Mouse (Mus musculus): ENCODE data around the gene Pik3ap1. TPM values are rescaled to one million over a fixed set of nuclear protein-coding genes. Genes with fewer than 3 reads are reported as not detected.

Pik3ap1 gene
- polyA plus RNA-seq, 1 experiment from 2014 or later, result 0.65 TPM

DNA sequence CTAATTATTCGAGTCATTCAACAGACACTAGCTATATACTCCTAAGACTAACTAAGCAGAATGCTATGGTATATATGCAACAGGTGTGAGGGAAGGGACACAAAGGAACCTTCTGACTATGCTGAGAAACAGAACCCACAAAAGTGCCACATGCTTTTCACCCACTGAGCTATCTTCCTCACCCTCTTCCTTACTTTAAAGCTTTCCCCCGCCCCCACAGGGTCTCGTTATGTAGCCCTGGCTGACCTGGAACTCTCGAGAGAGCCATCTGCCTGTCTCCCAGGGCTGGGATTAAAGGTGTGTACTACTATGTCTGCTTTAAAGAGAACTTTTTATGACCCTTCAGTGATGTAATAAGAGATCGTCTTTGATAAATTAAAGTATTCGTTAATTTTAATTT, 125.6 kb downstream of the Pik3ap1 start:
- 65% methylated on average over 6 of the region's 6 CpGs for whole genome bisulfite sequencing

DNA sequence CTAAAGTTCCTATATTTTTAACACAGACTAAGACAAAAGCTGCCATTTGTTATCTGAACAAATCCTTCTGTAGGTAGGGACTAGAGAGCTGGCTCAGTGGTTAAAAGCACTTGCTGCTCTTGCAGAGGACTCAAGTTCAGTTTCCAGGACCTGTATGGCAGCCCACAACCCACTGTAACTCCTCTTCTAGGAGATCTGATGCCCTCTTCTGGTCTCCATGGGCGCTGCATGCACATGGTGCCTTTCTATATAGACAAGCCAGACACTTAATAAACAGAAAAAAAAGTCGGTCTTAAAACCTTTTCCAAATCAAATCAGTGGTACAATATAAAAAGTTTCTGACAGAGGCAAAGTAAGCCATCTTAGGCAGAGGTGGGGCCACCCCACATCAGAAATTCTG, 126.2 kb downstream of the Pik3ap1 start:
- H3K36me3 ChIP-seq (ENCODE audit: control insufficient read depth, insufficient read depth, low read length), result no peaks in the 10 kb centered on the region
- H3K4me3 ChIP-seq (ENCODE audit: low read depth, low read length), result no peak overlapping the region
- H3K9me3 ChIP-seq (ENCODE audit: control insufficient read depth, low read length), result no peaks in the 10 kb centered on the region
- 40% methylated on average over 2 of the region's 2 CpGs for WGBS
- no peak overlapping the region for H3K27ac ChIP-seq (replicated peaks; ENCODE audit: low read depth, low read length)
- no peaks in the 10 kb centered on the region for H3K4me1 ChIP-seq (ENCODE audit: control insufficient read depth, insufficient read depth, low read length)
- no peak overlapping the region for H3K4me2 ChIP-seq (ENCODE audit: low read depth, severe bottlenecking)
- DNase-seq (ENCODE audit: low spot score) (peak; percentile 66), ATAC-seq (ENCODE audit: insufficient number of reproducible peaks, low FRiP score, low TSS enrichment, low read depth) (no peak)
- H3K27me3 ChIP-seq (ENCODE audit: control insufficient read depth, insufficient read depth, low read length), result no peaks in the 10 kb centered on the region
- no peak overlapping the region for H3K9ac ChIP-seq (ENCODE audit: low read length)

More for the DNA sequence above, 125.6 kb downstream of the Pik3ap1 start:
- H3K4me3 ChIP-seq (ENCODE audit: low read depth, low read length), result no peak overlapping the region
- H3K9ac ChIP-seq (ENCODE audit: low read length), result no peak overlapping the region
- DNase-seq (ENCODE audit: low spot score) (no peak), ATAC-seq (ENCODE audit: insufficient number of reproducible peaks, low FRiP score, low TSS enrichment, low read depth) (no peak)
- no peaks in the 10 kb centered on the region for H3K36me3 ChIP-seq (ENCODE audit: control insufficient read depth, insufficient read depth, low read length)
- no peak overlapping the region for H3K27ac ChIP-seq (replicated peaks; ENCODE audit: low read depth, low read length)
- H3K4me2 ChIP-seq (ENCODE audit: low read depth, severe bottlenecking), result no peak overlapping the region
- H3K27me3 ChIP-seq (ENCODE audit: control insufficient read depth, insufficient read depth, low read length), result no peaks in the 10 kb centered on the region
- H3K4me1 ChIP-seq (ENCODE audit: control insufficient read depth, insufficient read depth, low read length), result no peaks in the 10 kb centered on the region
- no peaks in the 10 kb centered on the region for H3K9me3 ChIP-seq (ENCODE audit: control insufficient read depth, low read length)

GRCm38 (mm10) chr19:41254584-41254983, 130.3 kb downstream of the Pik3ap1 start:
- DNase-seq (ENCODE audit: low spot score) (no peak), ATAC-seq (ENCODE audit: insufficient number of reproducible peaks, low FRiP score, low TSS enrichment, low read depth) (no peak)
- Histone ChIP-seq H3K36me3 (ENCODE audit: control insufficient read depth, insufficient read depth, low read length) (no peaks in the 10 kb centered on the region), H3K4me2 (ENCODE audit: low read depth, severe bottlenecking) (no peak overlapping the region), H3K27me3 (ENCODE audit: control insufficient read depth, insufficient read depth, low read length) (no peaks in the 10 kb centered on the region), H3K9me3 (ENCODE audit: control insufficient read depth, low read length) (no peaks in the 10 kb centered on the region), H3K4me1 (ENCODE audit: control insufficient read depth, insufficient read depth, low read length) (no peaks in the 10 kb centered on the region), H3K27ac (replicated peaks; ENCODE audit: low read depth, low read length) (no peak overlapping the region), H3K9ac (ENCODE audit: low read length) (no peak overlapping the region), H3K4me3 (ENCODE audit: low read depth, low read length) (no peak overlapping the region)
- 89% methylated on average over 5 of the region's 5 CpGs for WGBS

- H3K9ac ChIP-seq (ENCODE audit: low read length), result no peak overlapping the region
- no peaks in the 10 kb centered on the region for H3K4me1 ChIP-seq (ENCODE audit: control insufficient read depth, insufficient read depth, low read length)
- 77% methylated on average over 4 of the region's 4 CpGs for WGBS
- ATAC-seq (ENCODE audit: insufficient number of reproducible peaks, low FRiP score, low TSS enrichment, low read depth), result no peak
- H3K36me3 ChIP-seq (ENCODE audit: control insufficient read depth, insufficient read depth, low read length), result no peaks in the 10 kb centered on the region
- H3K4me2 ChIP-seq (ENCODE audit: low read depth, severe bottlenecking), result no peak overlapping the region
- H3K27me3 ChIP-seq (ENCODE audit: control insufficient read depth, insufficient read depth, low read length), result no peaks in the 10 kb centered on the region
- no peaks in the 10 kb centered on the region for H3K9me3 ChIP-seq (ENCODE audit: control insufficient read depth, low read length)
- DNase-seq (ENCODE audit: low spot score), result no peak
- H3K4me3 ChIP-seq (ENCODE audit: low read depth, low read length), result no peak overlapping the region
- no peak overlapping the region for H3K27ac ChIP-seq (replicated peaks; ENCODE audit: low read depth, low read length)
Observed at GRCm38 (mm10) chr19:41248968-41249367, 135.9 kb downstream of the Pik3ap1 start.

GRCm38 (mm10) chr19:41248271-41248670, 136.6 kb downstream of the Pik3ap1 start:
- WGBS, result 93% methylated on average over 3 of the region's 3 CpGs
- DNase-seq (ENCODE audit: low spot score), result no peak
- no peak for ATAC-seq (ENCODE audit: insufficient number of reproducible peaks, low FRiP score, low TSS enrichment, low read depth)
- Histone ChIP-seq H3K36me3 (ENCODE audit: control insufficient read depth, insufficient read depth, low read length) (no peaks in the 10 kb centered on the region), H3K4me1 (ENCODE audit: control insufficient read depth, insufficient read depth, low read length) (no peaks in the 10 kb centered on the region), H3K9me3 (ENCODE audit: control insufficient read depth, low read length) (no peaks in the 10 kb centered on the region), H3K27me3 (ENCODE audit: control insufficient read depth, insufficient read depth, low read length) (no peaks in the 10 kb centered on the region), H3K27ac (replicated peaks; ENCODE audit: low read depth, low read length) (no peak overlapping the region), H3K4me2 (ENCODE audit: low read depth, severe bottlenecking) (no peak overlapping the region), H3K9ac (ENCODE audit: low read length) (no peak overlapping the region), H3K4me3 (ENCODE audit: low read depth, low read length) (no peak overlapping the region)

DNA sequence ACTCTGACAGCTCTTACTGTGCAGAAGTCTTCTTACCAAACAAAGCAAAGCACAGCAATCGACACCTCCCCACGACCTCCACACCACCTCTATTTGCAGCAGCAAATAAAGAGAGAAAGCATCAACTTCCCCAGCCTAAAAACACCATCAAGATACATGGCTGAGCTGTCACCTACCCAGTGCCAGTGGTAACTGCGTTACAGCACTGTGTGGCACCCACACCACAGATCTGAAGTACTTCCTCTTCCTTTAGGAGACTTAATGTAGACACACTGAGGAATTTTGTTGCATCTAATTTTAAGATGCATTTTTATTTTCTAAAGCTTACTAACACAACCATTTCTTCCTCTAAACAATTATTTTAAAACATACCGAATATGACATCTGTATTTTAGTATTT, 138.6 kb downstream of the Pik3ap1 start:
- no peak for ATAC-seq (ENCODE audit: insufficient number of reproducible peaks, low FRiP score, low TSS enrichment, low read depth)
- WGBS, result 82% methylated on average over 4 of the region's 4 CpGs
- no peaks in the 10 kb centered on the region for H3K9me3 ChIP-seq (ENCODE audit: control insufficient read depth, low read length)
- no peaks in the 10 kb centered on the region for H3K4me1 ChIP-seq (ENCODE audit: control insufficient read depth, insufficient read depth, low read length)
- no peak overlapping the region for H3K27ac ChIP-seq (replicated peaks; ENCODE audit: low read depth, low read length)
- H3K4me3 ChIP-seq (ENCODE audit: low read depth, low read length), result no peak overlapping the region
- H3K36me3 ChIP-seq (ENCODE audit: control insufficient read depth, insufficient read depth, low read length), result no peaks in the 10 kb centered on the region; the same call in 1 of the 2 replicates
- no peak overlapping the region for H3K9ac ChIP-seq (ENCODE audit: low read length)
- H3K27me3 ChIP-seq (ENCODE audit: control insufficient read depth, insufficient read depth, low read length), result no peaks in the 10 kb centered on the region
- no peak overlapping the region for H3K4me2 ChIP-seq (ENCODE audit: low read depth, severe bottlenecking)
- DNase-seq (ENCODE audit: low spot score), result no peak

GRCm38 (mm10) chr19:41244581-41244980, 140.3 kb downstream of the Pik3ap1 start:
- H3K36me3 ChIP-seq (ENCODE audit: control insufficient read depth, insufficient read depth, low read length), result peaks cover 2% of the 10 kb centered on the region; the same call in 1 of the 2 replicates
- H3K27ac ChIP-seq (replicated peaks; ENCODE audit: low read depth, low read length), result no peak overlapping the region

DNA sequence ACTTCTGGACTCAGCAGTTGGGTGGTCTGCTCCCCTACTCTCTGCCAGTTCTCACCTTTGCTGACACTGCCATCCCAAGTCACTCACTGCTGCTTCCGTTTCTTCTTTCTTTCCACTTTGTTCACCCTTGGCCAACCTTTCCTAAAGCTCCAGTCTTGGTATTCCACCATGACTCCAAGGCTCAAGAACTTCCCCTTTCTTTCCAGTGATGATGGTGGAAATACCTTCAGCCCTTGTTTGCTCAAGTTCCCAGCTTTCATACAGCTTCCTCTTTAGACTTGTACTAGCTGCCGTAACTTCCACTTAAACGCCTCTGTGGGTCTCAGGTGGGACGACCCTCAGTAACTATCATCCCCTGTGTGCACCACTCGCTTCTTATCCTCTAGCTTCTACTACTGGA, 142.9 kb downstream of the Pik3ap1 start:
- DNase-seq (ENCODE audit: low spot score), result no peak
- Histone ChIP-seq H3K27me3 (ENCODE audit: control insufficient read depth, insufficient read depth, low read length) (no peaks in the 10 kb centered on the region), H3K27ac (replicated peaks; ENCODE audit: low read depth, low read length) (no peak overlapping the region), H3K9me3 (ENCODE audit: control insufficient read depth, low read length) (no peaks in the 10 kb centered on the region), H3K9ac (ENCODE audit: low read length) (no peak overlapping the region), H3K36me3 (ENCODE audit: control insufficient read depth, insufficient read depth, low read length) (peaks cover 6% of the 10 kb centered on the region; the same call in 1 of the 2 replicates), H3K4me1 (ENCODE audit: control insufficient read depth, insufficient read depth, low read length) (no peaks in the 10 kb centered on the region), H3K4me3 (ENCODE audit: low read depth, low read length) (no peak overlapping the region), H3K4me2 (ENCODE audit: low read depth, severe bottlenecking) (no peak overlapping the region)
- ATAC-seq (ENCODE audit: insufficient number of reproducible peaks, low FRiP score, low TSS enrichment, low read depth), result no peak
- WGBS, result 96% methylated on average over 5 of the region's 5 CpGs

More at GRCm38 (mm10) chr19:41244581-41244980, 140.3 kb downstream of the Pik3ap1 start:
- no peak overlapping the region for H3K4me2 ChIP-seq (ENCODE audit: low read depth, severe bottlenecking)
- H3K9ac ChIP-seq (ENCODE audit: low read length), result no peak overlapping the region
- ATAC-seq (ENCODE audit: insufficient number of reproducible peaks, low FRiP score, low TSS enrichment, low read depth) (no peak), DNase-seq (ENCODE audit: low spot score) (peak; percentile 66)
- no peaks in the 10 kb centered on the region for H3K27me3 ChIP-seq (ENCODE audit: control insufficient read depth, insufficient read depth, low read length)
- no peaks in the 10 kb centered on the region for H3K4me1 ChIP-seq (ENCODE audit: control insufficient read depth, insufficient read depth, low read length)
- no peak overlapping the region for H3K4me3 ChIP-seq (ENCODE audit: low read depth, low read length)
- no peaks in the 10 kb centered on the region for H3K9me3 ChIP-seq (ENCODE audit: control insufficient read depth, low read length)
- WGBS, result 67% methylated on average over 6 of the region's 6 CpGs

GRCm38 (mm10) chr19:41233698-41234097, 151.2 kb downstream of the Pik3ap1 start:
- ATAC-seq (ENCODE audit: insufficient number of reproducible peaks, low FRiP score, low TSS enrichment, low read depth) (no peak), DNase-seq (ENCODE audit: low spot score) (no peak)
- Histone ChIP-seq H3K9ac (ENCODE audit: low read length) (no peak overlapping the region), H3K4me1 (ENCODE audit: control insufficient read depth, insufficient read depth, low read length) (no peaks in the 10 kb centered on the region), H3K9me3 (ENCODE audit: control insufficient read depth, low read length) (no peaks in the 10 kb centered on the region), H3K27me3 (ENCODE audit: control insufficient read depth, insufficient read depth, low read length) (no peaks in the 10 kb centered on the region), H3K4me2 (ENCODE audit: low read depth, severe bottlenecking) (no peak overlapping the region), H3K27ac (replicated peaks; ENCODE audit: low read depth, low read length) (no peak overlapping the region), H3K36me3 (ENCODE audit: control insufficient read depth, insufficient read depth, low read length) (peaks cover 12% of the 10 kb centered on the region; the same call in 1 of the 2 replicates), H3K4me3 (ENCODE audit: low read depth, low read length) (no peak overlapping the region)
- WGBS, result 92% methylated on average over 4 of the region's 4 CpGs
